Mouse (Mus musculus) heart, embryonic 15.5 days (tissue): Measurements from ENCODE around the gene Spen. TPM values are rescaled to one million over a fixed set of nuclear protein-coding genes. Genes with fewer than 3 reads are reported as not detected.

ENCODE experiments used
- ATAC-seq: fragments of 200-750 bp; cut with Nextera tagmentation; replicated peaks from 2 replicates; pipeline ENCODE4 v1.8.0; 2017; ENCODE audit warnings: low read depth, moderate TSS enrichment; ENCODE audit not compliant: insufficient number of reproducible peaks, insufficient read depth, low FRiP score
- H3K27ac ChIP-seq: fragments of 300-500 bp; sonication (generic); 2 replicates; pipeline ENCODE4 v1.5.1; 2015; ENCODE audit warnings: mild to moderate bottlenecking, inconsistent platforms
- H3K27me3 ChIP-seq: fragments of 300-500 bp; sonication (generic); 2 replicates; pipeline ENCODE4 v1.6.1; 2015; ENCODE audit warnings: inconsistent platforms
- H3K36me3 ChIP-seq: fragments of 300-500 bp; sonication (generic); 2 replicates; pipeline ENCODE4 v1.6.1; 2015; ENCODE audit warnings: mild to moderate bottlenecking, inconsistent platforms
- H3K4me1 ChIP-seq: fragments of 300-500 bp; sonication (generic); replicated peaks from 2 replicates; pipeline ENCODE4 v1.6.1; 2015; ENCODE audit warnings: inconsistent platforms
- H3K4me2 ChIP-seq: fragments of 300-500 bp; sonication (generic); 2 replicates; pipeline ENCODE4 v1.6.1; 2015; ENCODE audit warnings: inconsistent platforms, mild to moderate bottlenecking, moderate library complexity
- H3K4me3 ChIP-seq: fragments of 300-500 bp; sonication (generic); 2 replicates; pipeline ENCODE4 v1.5.1; 2015; ENCODE audit warnings: mild to moderate bottlenecking, inconsistent platforms
- H3K9ac ChIP-seq: fragments of 300-500 bp; sonication (generic); 2 replicates; pipeline ENCODE4 v1.6.1; 2015; ENCODE audit warnings: mild to moderate bottlenecking, inconsistent platforms
- H3K9me3 ChIP-seq: fragments of 300-500 bp; sonication (generic); replicated peaks from 2 replicates; pipeline ENCODE4 v1.6.1; 2016; ENCODE audit warnings: inconsistent platforms
- WGBS: fragments of 180-500 bp; shearing (Covaris S2); methylation state at CpG from one replicate; pipeline ENCODE4 v1.1.7; 2015; ENCODE audit warnings: mixed read lengths; 5-methylcytosine and 5-hydroxymethylcytosine counted together
- polyA plus RNA-seq: library from polyadenylated mRNA; unstranded; fragments of >200 nt; fragmentation: Nextera tagmentation; extraction: Ambion mirVana; gene quantifications from 2 replicates; pipeline ENCODE4 v1.2.1, GENCODE M21; 2015

The Spen gene
- polyA plus RNA-seq = 6.3 and 7.5 TPM in 2 replicates

DNA sequence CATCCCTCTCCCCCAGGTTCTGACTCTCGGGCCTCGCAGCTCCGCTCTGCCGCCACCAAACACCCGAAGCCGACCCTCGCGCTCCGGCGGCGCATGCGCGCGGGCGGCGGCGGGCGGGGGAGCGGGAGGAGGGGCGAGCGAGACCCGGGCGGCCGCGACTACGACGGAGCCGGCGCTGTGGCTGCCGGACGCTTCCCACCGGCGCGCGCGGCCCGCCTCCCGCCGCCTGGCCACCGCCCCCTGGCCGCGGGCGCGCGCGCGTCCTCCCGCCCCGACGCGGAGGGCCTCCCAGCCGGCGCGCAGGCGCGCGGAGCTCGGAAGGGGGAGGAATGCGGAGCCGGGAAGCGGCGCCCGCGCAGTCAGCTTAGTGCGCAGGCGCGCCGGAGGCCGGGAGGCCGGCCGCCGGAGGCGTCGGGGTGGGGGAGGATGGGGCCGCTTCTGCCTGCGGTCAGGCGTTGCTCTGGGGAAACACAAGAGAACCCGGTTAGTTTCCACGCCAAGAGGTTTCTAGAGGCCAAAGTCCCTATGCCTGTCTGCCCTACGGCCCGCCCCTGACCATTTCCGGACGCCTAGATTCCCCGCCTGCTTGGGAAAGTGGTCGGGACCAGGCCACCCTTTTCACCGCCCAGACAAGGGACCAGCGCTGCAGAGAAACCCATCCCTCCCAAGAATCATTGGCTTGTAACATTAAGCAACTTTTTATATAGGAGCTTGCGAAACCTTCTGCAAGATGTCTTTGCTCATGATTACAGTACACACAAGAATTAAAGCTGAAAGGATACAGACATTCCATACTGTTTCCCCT, at the start of gene Spen:
TSS of gene Spen (minus strand) at position 190 of the 805 bp plus-strand sequence.
- Histone ChIP-seq H3K4me1 (peaks cover 26% of the 10 kb centered on the region), H3K9ac (peak within 1 kb of the TSS; percentile 77), H3K4me2 (peak within 1 kb of the TSS; percentile 96), H3K27me3 (no peaks in the 10 kb centered on the region), H3K4me3 (peak within 1 kb of the TSS; percentile 69), H3K27ac (peak within 1 kb of the TSS; percentile 98), H3K9me3 (no peaks in the 10 kb centered on the region), H3K36me3 (no peaks in the 10 kb centered on the region)
- peak; percentile 88 for ATAC-seq
- under 1% methylated on average over 60 of the region's 88 CpGs for WGBS

DNA sequence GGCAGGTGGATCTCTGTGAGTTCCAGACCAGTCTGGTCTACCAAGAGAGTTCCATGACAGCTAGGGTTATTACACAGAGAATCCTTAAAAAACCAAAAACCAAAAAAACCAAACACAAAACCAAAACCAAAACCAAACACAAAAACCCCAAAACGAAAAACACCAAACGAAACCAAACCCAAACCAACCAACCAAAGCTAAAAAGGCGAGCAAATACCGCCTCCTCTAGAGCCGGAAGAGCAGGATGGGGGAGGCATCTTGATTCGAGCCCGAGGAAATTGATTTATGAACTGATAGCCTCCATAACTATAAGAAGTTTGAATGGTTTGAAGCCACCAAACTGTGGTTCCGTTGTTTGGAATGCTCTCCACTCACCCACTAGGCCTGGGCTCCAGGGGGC, 45.5 kb upstream of the Spen start:
- no peak overlapping the region for H3K27ac ChIP-seq
- H3K9me3 ChIP-seq = no peaks in the 10 kb centered on the region
- no peak overlapping the region for H3K9ac ChIP-seq
- H3K27me3 ChIP-seq = no peaks in the 10 kb centered on the region
- 88% methylated on average over 8 of the region's 8 CpGs for WGBS
- no peak overlapping the region for H3K4me2 ChIP-seq
- ATAC-seq = no peak
- no peaks in the 10 kb centered on the region for H3K4me1 ChIP-seq
- H3K4me3 ChIP-seq = no peak overlapping the region
- peaks cover 56% of the 10 kb centered on the region for H3K36me3 ChIP-seq

DNA sequence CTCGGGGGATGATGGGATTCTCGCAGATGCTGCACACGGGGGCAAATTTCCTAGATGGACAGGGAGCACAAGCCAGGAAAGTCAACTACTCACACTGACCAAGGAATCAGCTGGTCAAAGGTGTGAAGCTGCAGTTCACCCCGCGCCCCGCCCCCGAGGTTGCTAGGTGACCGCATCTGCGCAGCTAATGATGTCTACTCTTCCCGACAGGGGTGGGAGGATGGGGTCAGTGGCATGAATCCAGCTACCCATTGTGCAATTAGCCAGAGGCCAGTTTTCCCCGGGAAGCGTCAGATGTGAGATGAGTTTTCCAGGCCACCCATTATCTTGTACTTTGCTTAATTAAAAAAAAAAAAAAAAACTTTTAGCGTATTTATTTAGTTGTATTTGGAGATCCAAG, 42.7 kb upstream of the Spen start:
- Histone ChIP-seq H3K4me3 (no peak overlapping the region), H3K9ac (no peak overlapping the region), H3K27me3 (no peaks in the 10 kb centered on the region), H3K4me1 (no peaks in the 10 kb centered on the region), H3K36me3 (peaks cover 62% of the 10 kb centered on the region), H3K27ac (no peak overlapping the region), H3K4me2 (no peak overlapping the region), H3K9me3 (no peaks in the 10 kb centered on the region)
- no peak for ATAC-seq
- WGBS = 91% methylated on average over 13 of the region's 13 CpGs

DNA sequence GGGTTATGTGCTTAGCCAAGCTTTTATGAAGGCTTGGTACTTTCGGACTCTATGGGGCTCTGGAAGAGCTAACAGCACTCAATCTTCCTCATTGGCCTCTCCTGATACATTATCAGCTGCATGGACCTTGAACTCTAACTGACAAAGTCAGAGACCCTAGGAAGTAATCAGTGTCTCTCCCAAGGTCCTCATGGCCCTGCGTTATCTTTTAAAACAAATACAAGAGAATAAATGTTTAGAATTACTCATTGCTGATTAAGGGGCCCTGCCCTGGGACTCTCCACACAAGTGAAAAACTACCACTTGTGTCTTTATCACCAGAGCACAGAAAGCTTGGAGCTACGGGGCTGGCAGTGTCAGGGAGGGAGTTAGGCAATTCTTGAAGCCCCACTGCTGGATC, 40.4 kb upstream of the Spen start:
- Histone ChIP-seq H3K27ac (peak overlapping the region; percentile 15; the same call in 1 of the 2 replicates), H3K4me2 (no peak overlapping the region), H3K9me3 (no peaks in the 10 kb centered on the region), H3K36me3 (peaks cover 48% of the 10 kb centered on the region), H3K9ac (no peak overlapping the region), H3K27me3 (no peaks in the 10 kb centered on the region), H3K4me1 (peaks cover 5% of the 10 kb centered on the region), H3K4me3 (no peak overlapping the region)
- ATAC-seq = no peak
- 27% methylated on average over 3 of the region's 3 CpGs for WGBS

DNA sequence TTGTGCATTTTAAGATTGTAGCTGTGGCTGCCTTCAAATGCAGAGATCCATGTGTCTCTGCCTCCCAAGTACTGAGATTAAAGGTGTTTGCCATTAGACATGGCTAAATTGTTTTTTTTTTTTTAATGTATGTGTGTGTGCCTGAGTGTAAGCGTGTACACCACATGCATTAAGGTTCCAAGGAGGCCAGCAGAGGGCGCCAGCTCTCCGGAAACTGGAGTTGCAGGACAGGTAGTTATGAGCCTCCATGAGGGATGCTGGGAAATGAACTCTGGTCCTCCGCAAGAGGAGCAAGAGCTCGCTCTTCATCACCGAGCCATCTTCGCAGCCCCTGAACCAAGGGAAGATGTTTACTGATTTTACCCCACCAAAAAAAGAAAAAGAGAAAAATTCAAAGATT, 38.5 kb upstream of the Spen start:
- ATAC-seq = no peak
- Histone ChIP-seq H3K4me1 (peaks cover 15% of the 10 kb centered on the region), H3K4me3 (no peak overlapping the region), H3K27me3 (0 out of 2 replicates have a peak, but pooled peaks cover 3% of the 10 kb centered on the region), H3K4me2 (no peak overlapping the region), H3K9ac (no peak overlapping the region), H3K9me3 (no peaks in the 10 kb centered on the region), H3K27ac (no peak overlapping the region), H3K36me3 (peaks cover 32% of the 10 kb centered on the region)
- 91% methylated on average over 7 of the region's 7 CpGs for WGBS

DNA sequence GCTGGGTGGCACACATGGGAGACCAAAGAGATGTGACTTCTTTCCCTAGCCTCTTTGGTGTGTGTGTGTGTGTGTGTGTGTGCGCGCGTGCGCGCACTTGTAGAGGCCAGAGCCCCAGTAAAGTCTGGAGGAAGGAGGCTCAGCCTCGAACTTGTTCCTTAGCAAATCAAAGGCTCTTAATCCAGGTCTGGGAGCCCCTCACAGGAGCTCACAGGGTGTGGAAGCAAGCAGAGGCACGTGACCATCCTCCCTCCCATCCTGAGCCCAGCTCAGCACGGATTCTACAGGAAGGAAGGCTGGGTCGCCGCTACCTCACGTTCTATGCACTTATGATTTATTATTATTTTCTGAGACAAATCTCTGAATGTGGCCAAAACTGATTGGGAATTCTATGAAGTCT, 38.0 kb upstream of the Spen start:
- no peak overlapping the region for H3K27ac ChIP-seq
- no peak overlapping the region for H3K9ac ChIP-seq
- H3K9me3 ChIP-seq = no peaks in the 10 kb centered on the region
- WGBS = 86% methylated on average over 11 of the region's 11 CpGs
- 0 out of 2 replicates have a peak, but pooled peaks cover 3% of the 10 kb centered on the region for H3K27me3 ChIP-seq
- H3K4me2 ChIP-seq = no peak overlapping the region
- peaks cover 15% of the 10 kb centered on the region for H3K4me1 ChIP-seq
- ATAC-seq = no peak
- peaks cover 30% of the 10 kb centered on the region for H3K36me3 ChIP-seq
- H3K4me3 ChIP-seq = no peak overlapping the region

DNA sequence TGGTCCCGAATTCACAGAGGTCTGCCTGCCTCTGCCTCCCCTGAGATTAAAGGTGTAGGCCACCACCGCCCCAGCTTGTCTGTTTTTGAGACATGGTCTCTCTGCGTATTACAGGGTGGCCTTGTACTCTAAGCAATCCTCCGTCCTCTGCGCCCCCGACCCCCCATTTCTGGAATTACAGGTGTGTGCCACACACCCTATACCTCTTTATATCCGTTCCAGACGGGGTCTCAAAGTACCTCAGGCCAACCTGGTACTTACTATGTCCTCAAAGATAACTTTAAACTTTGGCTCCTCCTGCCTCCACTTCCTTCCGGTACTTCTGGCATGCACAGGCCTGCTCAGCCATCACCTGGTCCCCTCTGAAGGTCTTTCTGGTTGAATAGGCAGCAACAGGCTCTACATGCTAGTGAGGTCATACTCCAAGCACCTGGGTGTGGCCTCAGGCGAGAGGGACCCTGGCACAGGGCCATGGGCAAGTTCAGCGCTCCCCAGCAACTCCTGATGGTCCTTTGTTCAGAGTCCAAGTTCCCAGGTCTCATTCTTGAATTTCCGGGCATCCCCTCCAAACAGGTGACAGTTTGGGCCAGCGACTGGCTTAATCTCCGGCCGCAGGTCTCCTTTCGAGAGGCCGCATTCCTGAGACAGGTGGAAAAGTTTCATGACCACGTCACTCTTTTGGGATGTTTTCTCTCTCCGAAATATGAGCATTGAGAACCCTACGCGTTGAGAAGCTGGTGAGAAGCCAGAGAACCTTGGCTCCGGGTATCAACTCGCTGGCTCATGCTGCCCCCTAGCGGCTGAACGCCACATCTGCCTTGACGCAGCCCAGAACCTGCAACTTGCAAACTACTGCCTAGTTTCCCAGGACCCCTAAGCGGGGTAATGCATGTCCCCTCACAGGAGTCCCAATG, 36.6 kb upstream of the Spen start:
- 0 out of 2 replicates have a peak, but pooled peaks cover 3% of the 10 kb centered on the region for H3K27me3 ChIP-seq
- H3K4me1 ChIP-seq = peaks cover 19% of the 10 kb centered on the region
- H3K4me3 ChIP-seq = no peak overlapping the region
- no peaks in the 10 kb centered on the region for H3K9me3 ChIP-seq
- H3K9ac ChIP-seq = no peak overlapping the region
- peak; percentile 47; the same call in 1 of the 2 replicates for ATAC-seq
- no peak overlapping the region for H3K27ac ChIP-seq
- H3K36me3 ChIP-seq = peaks cover 17% of the 10 kb centered on the region
- 33% methylated on average over 27 of the region's 27 CpGs for WGBS
- H3K4me2 ChIP-seq = peak overlapping the region; percentile 56

DNA sequence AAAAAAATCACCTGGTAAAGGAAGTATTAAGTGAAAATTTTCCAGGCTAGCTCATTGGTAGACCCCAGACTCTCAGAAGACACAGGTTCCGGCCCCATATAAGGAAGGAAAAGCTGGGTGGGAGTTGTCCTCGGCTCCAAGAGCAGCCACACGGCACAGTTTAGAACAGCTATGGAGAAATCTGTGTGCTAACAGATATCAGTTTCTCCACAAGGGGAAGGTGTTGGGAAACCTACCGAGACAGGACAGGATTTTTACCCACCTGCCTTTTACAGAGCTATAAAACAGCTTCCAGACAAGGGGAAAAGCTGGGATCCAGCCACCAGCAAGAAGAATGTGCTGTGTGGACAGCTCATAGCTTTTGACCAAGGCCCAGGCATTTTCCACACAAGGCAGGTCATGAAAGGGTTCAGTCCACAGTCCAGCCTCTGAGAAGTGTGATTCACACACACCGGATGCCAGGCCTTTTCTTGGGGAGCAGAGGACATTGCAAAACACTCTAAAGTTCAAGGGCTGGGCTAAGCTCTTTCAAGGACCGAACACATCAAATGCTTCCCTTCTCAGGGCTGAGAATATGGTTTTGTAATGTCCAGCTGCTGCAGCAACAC, 35.1 kb upstream of the Spen start:
- H3K4me3 ChIP-seq = no peak overlapping the region
- peaks cover 11% of the 10 kb centered on the region for H3K36me3 ChIP-seq
- peaks cover 23% of the 10 kb centered on the region for H3K4me1 ChIP-seq
- no peak overlapping the region for H3K9ac ChIP-seq
- no peaks in the 10 kb centered on the region for H3K9me3 ChIP-seq
- no peak overlapping the region; the same call in 1 of the 2 replicates for H3K4me2 ChIP-seq
- H3K27me3 ChIP-seq = 0 out of 2 replicates have a peak, but pooled peaks cover 3% of the 10 kb centered on the region
- no peak for ATAC-seq
- 34% methylated on average over 6 of the region's 6 CpGs for WGBS
- peak overlapping the region; percentile 42; the same call in 1 of the 2 replicates for H3K27ac ChIP-seq

DNA sequence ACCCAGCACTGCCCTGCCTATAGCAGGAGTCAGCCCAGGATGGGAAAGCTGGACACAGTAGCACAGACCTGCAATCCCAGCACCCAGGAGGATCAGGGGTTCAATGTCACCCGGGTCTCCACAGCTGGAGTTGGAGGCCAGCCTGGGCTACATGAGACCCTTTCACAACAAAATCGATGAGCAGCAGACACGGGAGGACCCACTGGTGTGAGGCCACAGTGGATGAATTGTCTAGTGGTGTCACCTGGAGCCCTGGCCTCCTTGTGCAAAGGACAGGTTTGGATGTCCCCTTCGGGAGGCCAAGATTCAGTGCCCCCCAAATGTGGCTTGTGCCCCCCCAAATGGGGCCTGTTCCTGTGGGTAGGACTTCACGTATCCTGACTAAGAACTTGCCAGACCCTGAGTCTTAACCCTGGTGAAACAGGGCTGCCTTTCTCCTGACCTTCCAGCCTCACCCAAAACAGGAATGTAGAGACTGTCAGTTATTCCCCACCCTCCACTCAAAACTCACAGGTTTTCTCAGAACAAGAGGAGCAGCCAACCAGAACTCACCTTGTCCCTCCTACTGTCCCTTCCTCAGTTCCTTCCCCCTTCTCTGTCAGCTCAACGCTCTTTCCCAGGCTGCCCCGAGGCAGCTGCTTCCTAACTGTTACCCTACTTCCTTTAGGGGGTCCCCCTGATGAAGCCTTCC, 34.4 kb upstream of the Spen start:
- Histone ChIP-seq H3K4me1 (peaks cover 23% of the 10 kb centered on the region), H3K27ac (peak overlapping the region; percentile 42; the same call in 1 of the 2 replicates), H3K9me3 (no peaks in the 10 kb centered on the region), H3K9ac (no peak overlapping the region), H3K4me2 (no peak overlapping the region; the same call in 1 of the 2 replicates), H3K4me3 (no peak overlapping the region), H3K27me3 (0 out of 2 replicates have a peak, but pooled peaks cover 3% of the 10 kb centered on the region), H3K36me3 (peaks cover 11% of the 10 kb centered on the region)
- ATAC-seq = 0 out of 2 replicates have a peak, but pooled peaks have one; percentile 27
- 74% methylated on average over 7 of the region's 7 CpGs for WGBS

DNA sequence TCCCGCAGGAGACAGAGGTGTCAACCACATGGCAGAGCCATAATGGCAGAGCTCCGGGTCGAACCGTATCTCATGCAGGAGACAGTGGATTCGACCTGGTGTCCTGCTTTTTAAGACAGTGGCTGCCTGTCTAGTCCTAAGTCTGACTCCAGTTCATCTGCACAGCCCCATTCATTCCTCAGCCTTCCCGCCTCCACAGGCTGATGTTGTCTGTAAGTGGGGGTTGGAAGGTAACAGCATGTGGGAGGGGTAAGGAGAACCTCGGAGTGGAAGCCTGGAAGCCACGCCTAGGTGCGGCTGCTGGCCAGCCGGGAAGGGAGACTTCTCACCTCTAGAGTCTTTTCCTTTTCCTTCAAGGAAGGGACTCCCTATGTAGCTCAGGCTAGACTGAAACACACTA, 33.5 kb upstream of the Spen start:
- Histone ChIP-seq H3K9ac (no peak overlapping the region), H3K9me3 (no peaks in the 10 kb centered on the region), H3K4me3 (no peak overlapping the region), H3K27me3 (0 out of 2 replicates have a peak, but pooled peaks cover 3% of the 10 kb centered on the region), H3K36me3 (peaks cover 3% of the 10 kb centered on the region), H3K27ac (no peak overlapping the region), H3K4me2 (no peak overlapping the region), H3K4me1 (peaks cover 23% of the 10 kb centered on the region)
- 63% methylated on average over 10 of the region's 10 CpGs for WGBS
- ATAC-seq = no peak
